Mouse (Mus musculus): ENCODE data around the gene Btg2. TPM values are rescaled to one million over a fixed set of nuclear protein-coding genes. Genes with fewer than 3 reads are reported as not detected.
A peak's percentile ranks its signal among the peaks of the same experiment; 100 is the strongest.

The Btg2 gene
- polyA plus RNA-seq (2012; fragmentation: generic; extraction: Trizol): 10.2 TPM
- long read RNA-seq, experiment 1, transcript Btg2-201 (2 exons, 2,743 nt): major isoform, 11 of 19 reads
- long read RNA-seq, experiment 1, partial matches to known transcripts: 0 of 19 reads
- long read RNA-seq, experiment 1, other reads (novel, unspliced or antisense): 8 of 19 reads
- long read RNA-seq, experiment 2, transcript Btg2-201 (2 exons, 2,743 nt): major isoform, 19 of 20 reads
- long read RNA-seq, experiment 2, partial matches to known transcripts: 1 of 20 reads
- long read RNA-seq, experiment 2, other reads (novel, unspliced or antisense): 0 of 20 reads

- peak; percentile 53 for TF ChIP-seq MAX (IDR thresholded peaks at IDR 0.05)
- no peak for TF ChIP-seq CTCF (IDR thresholded peaks at IDR 0.05; ENCODE audit: control insufficient read depth, insufficient read depth, insufficient read length)
- H3ac ChIP-seq (ENCODE audit: control insufficient read depth, insufficient read length, low read depth): peak within 1 kb of the TSS; percentile 69
- H3K27me3 ChIP-seq (ENCODE audit: control insufficient read depth, insufficient read depth, insufficient read length): no peaks in the 10 kb centered on the region
- peaks cover 3% of the 10 kb centered on the region for H3K79me3 ChIP-seq (ENCODE audit: low read depth)
- peaks cover 19% of the 10 kb centered on the region for H3K36me3 ChIP-seq (ENCODE audit: control insufficient read depth, insufficient read depth)
- peak within 1 kb of the TSS; percentile 68 for H3K4me3 ChIP-seq (ENCODE audit: insufficient read depth, poor library complexity, severe bottlenecking)
- H3K79me2 ChIP-seq (ENCODE audit: control insufficient read depth, insufficient read depth): peaks cover 25% of the 10 kb centered on the region
Measured at GRCm38 (mm10) chr1:134078802-134079476, at the start of gene Btg2. TSS of gene Btg2 (minus strand) at chr1:134079120.

- H3ac ChIP-seq (ENCODE audit: control insufficient read depth, insufficient read length, low read depth): no peak overlapping the region
- peak; percentile 27 for TF ChIP-seq CTCF (IDR thresholded peaks at IDR 0.05; ENCODE audit: control insufficient read depth, insufficient read depth, insufficient read length)
- no peak for TF ChIP-seq CEBPB (IDR thresholded peaks at IDR 0.05; ENCODE audit: low read depth)
- TF ChIP-seq USF1 (IDR thresholded peaks at IDR 0.05; ENCODE audit: low read depth): no peak
- no peak for TF ChIP-seq MAX (IDR thresholded peaks at IDR 0.05)
- TF ChIP-seq MYOD1 (IDR thresholded peaks at IDR 0.05; ENCODE audit: control insufficient read depth, insufficient read length, low read depth): no peak
- no peak for TF ChIP-seq FOSL1 (IDR thresholded peaks at IDR 0.05; ENCODE audit: insufficient read depth, low read length, poor library complexity, severe bottlenecking)
- TF ChIP-seq MYOG (IDR thresholded peaks at IDR 0.05; ENCODE audit: control insufficient read depth, extremely low read depth, insufficient read length): no peak
- H3K4me3 ChIP-seq (ENCODE audit: insufficient read depth, poor library complexity, severe bottlenecking): no peak overlapping the region
- no peaks in the 10 kb centered on the region for H3K36me3 ChIP-seq (ENCODE audit: control insufficient read depth, insufficient read depth)
- H3K79me2 ChIP-seq (ENCODE audit: control insufficient read depth, insufficient read depth): no peaks in the 10 kb centered on the region
- peaks cover 5% of the 10 kb centered on the region for H3K27me3 ChIP-seq (ENCODE audit: control insufficient read depth, insufficient read depth, insufficient read length)
- H3K79me3 ChIP-seq (ENCODE audit: low read depth): no peaks in the 10 kb centered on the region
Measured at GRCm38 (mm10) chr1:134122195-134122594, 43.3 kb upstream of the Btg2 start.

GRCm38 (mm10) chr1:134120179-134120578 lies 41.3 kb upstream of the Btg2 start:
- TF ChIP-seq CTCF (IDR thresholded peaks at IDR 0.05; ENCODE audit: control insufficient read depth, insufficient read depth, insufficient read length) (peak; percentile 87), MYOG (IDR thresholded peaks at IDR 0.05; ENCODE audit: control insufficient read depth, extremely low read depth, insufficient read length) (no peak)

GRCm38 (mm10) chr1:134117110-134117509 lies 38.2 kb upstream of the Btg2 start:
- Histone ChIP-seq H3K79me3 (ENCODE audit: low read depth) (no peaks in the 10 kb centered on the region), H3K4me3 (ENCODE audit: insufficient read depth, poor library complexity, severe bottlenecking) (no peak overlapping the region), H3K36me3 (ENCODE audit: control insufficient read depth, insufficient read depth) (no peaks in the 10 kb centered on the region), H3ac (ENCODE audit: control insufficient read depth, insufficient read length, low read depth) (no peak overlapping the region), H3K27me3 (ENCODE audit: control insufficient read depth, insufficient read depth, insufficient read length) (peaks cover 13% of the 10 kb centered on the region), H3K79me2 (ENCODE audit: control insufficient read depth, insufficient read depth) (no peaks in the 10 kb centered on the region)
- no peak for TF ChIP-seq MYOD1 (IDR thresholded peaks at IDR 0.05; ENCODE audit: control insufficient read depth, insufficient read length, low read depth)
- no peak for TF ChIP-seq USF1 (IDR thresholded peaks at IDR 0.05; ENCODE audit: low read depth)
- no peak for TF ChIP-seq MAX (IDR thresholded peaks at IDR 0.05)
- no peak for TF ChIP-seq MYOG (IDR thresholded peaks at IDR 0.05; ENCODE audit: control insufficient read depth, extremely low read depth, insufficient read length)
- TF ChIP-seq CTCF (IDR thresholded peaks at IDR 0.05; ENCODE audit: control insufficient read depth, insufficient read depth, insufficient read length): no peak
- TF ChIP-seq CEBPB (IDR thresholded peaks at IDR 0.05; ENCODE audit: low read depth): no peak
- TF ChIP-seq FOSL1 (IDR thresholded peaks at IDR 0.05; ENCODE audit: insufficient read depth, low read length, poor library complexity, severe bottlenecking): no peak

More at GRCm38 (mm10) chr1:134120179-134120578, 41.3 kb upstream of the Btg2 start:
- Histone ChIP-seq H3K27me3 (ENCODE audit: control insufficient read depth, insufficient read depth, insufficient read length) (peaks cover 5% of the 10 kb centered on the region), H3K79me2 (ENCODE audit: control insufficient read depth, insufficient read depth) (no peaks in the 10 kb centered on the region), H3K79me3 (ENCODE audit: low read depth) (no peaks in the 10 kb centered on the region), H3K4me3 (ENCODE audit: insufficient read depth, poor library complexity, severe bottlenecking) (no peak overlapping the region), H3ac (ENCODE audit: control insufficient read depth, insufficient read length, low read depth) (no peak overlapping the region), H3K36me3 (ENCODE audit: control insufficient read depth, insufficient read depth) (no peaks in the 10 kb centered on the region)

- H3K4me3 ChIP-seq (ENCODE audit: insufficient read depth, poor library complexity, severe bottlenecking): no peak overlapping the region
- no peaks in the 10 kb centered on the region for H3K36me3 ChIP-seq (ENCODE audit: control insufficient read depth, insufficient read depth)
- H3K79me3 ChIP-seq (ENCODE audit: low read depth): no peaks in the 10 kb centered on the region
- H3K27me3 ChIP-seq (ENCODE audit: control insufficient read depth, insufficient read depth, insufficient read length): peaks cover 8% of the 10 kb centered on the region
- H3K79me2 ChIP-seq (ENCODE audit: control insufficient read depth, insufficient read depth): no peaks in the 10 kb centered on the region
- TF ChIP-seq CTCF (IDR thresholded peaks at IDR 0.05; ENCODE audit: control insufficient read depth, insufficient read depth, insufficient read length) (no peak), FOSL1 (IDR thresholded peaks at IDR 0.05; ENCODE audit: insufficient read depth, low read length, poor library complexity, severe bottlenecking) (no peak), USF1 (IDR thresholded peaks at IDR 0.05; ENCODE audit: low read depth) (no peak), CEBPB (IDR thresholded peaks at IDR 0.05; ENCODE audit: low read depth) (no peak), MYOD1 (IDR thresholded peaks at IDR 0.05; ENCODE audit: control insufficient read depth, insufficient read length, low read depth) (no peak), MAX (IDR thresholded peaks at IDR 0.05) (no peak), MYOG (IDR thresholded peaks at IDR 0.05; ENCODE audit: control insufficient read depth, extremely low read depth, insufficient read length) (no peak)
- H3ac ChIP-seq (ENCODE audit: control insufficient read depth, insufficient read length, low read depth): no peak overlapping the region
Measured at GRCm38 (mm10) chr1:134115424-134115823, 36.5 kb upstream of the Btg2 start.

GRCm38 (mm10) chr1:134114730-134115129 lies 35.8 kb upstream of the Btg2 start:
- Histone ChIP-seq H3K79me3 (ENCODE audit: low read depth) (no peaks in the 10 kb centered on the region), H3K27me3 (ENCODE audit: control insufficient read depth, insufficient read depth, insufficient read length) (peaks cover 8% of the 10 kb centered on the region), H3K36me3 (ENCODE audit: control insufficient read depth, insufficient read depth) (no peaks in the 10 kb centered on the region), H3ac (ENCODE audit: control insufficient read depth, insufficient read length, low read depth) (no peak overlapping the region), H3K4me3 (ENCODE audit: insufficient read depth, poor library complexity, severe bottlenecking) (no peak overlapping the region), H3K79me2 (ENCODE audit: control insufficient read depth, insufficient read depth) (no peaks in the 10 kb centered on the region)
- TF ChIP-seq MAX (IDR thresholded peaks at IDR 0.05): no peak
- no peak for TF ChIP-seq CTCF (IDR thresholded peaks at IDR 0.05; ENCODE audit: control insufficient read depth, insufficient read depth, insufficient read length)
- TF ChIP-seq CEBPB (IDR thresholded peaks at IDR 0.05; ENCODE audit: low read depth): no peak
- TF ChIP-seq FOSL1 (IDR thresholded peaks at IDR 0.05; ENCODE audit: insufficient read depth, low read length, poor library complexity, severe bottlenecking): no peak
- TF ChIP-seq USF1 (IDR thresholded peaks at IDR 0.05; ENCODE audit: low read depth): no peak
- no peak for TF ChIP-seq MYOG (IDR thresholded peaks at IDR 0.05; ENCODE audit: control insufficient read depth, extremely low read depth, insufficient read length)
- no peak for TF ChIP-seq MYOD1 (IDR thresholded peaks at IDR 0.05; ENCODE audit: control insufficient read depth, insufficient read length, low read depth)
